ENCODE assay signal across 8 mouse cellular contexts in the genomic region with DNA sequence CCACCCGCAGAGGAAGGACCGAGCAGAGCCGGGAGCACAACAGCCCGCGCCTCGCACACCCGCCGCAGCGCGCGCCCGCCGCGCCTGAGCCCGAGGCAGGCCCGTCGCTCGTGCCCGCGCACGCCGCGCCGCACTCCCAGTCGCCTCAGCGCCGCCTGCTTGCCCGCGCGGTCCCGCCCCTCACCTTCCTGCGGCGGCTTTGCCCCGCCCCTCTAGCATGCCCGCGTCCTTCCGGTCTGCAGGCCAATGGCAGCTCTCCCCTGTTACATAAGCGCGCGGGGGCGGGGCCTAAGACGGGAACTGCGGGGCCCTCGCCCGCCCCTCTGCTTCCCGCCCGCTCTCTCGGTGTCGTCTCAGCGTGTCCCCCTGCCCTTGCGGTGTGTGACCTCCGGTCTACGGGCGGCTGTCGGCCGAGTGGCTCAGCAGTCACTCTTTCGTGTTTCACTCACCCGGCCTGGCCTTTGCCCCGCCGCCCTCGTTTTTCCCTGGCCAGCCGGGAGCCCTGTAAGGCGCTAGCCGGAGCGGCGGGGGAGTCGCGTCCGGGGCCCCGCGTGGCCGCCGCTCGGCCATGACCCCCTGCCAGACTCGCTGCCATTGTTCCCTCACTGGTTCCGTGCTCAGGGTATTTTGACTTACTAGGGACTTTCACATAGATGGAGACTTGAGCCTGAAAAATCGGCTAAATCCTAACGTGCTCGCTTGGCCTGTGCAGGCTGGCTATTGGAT. TPM values are rescaled to one million over a fixed set of nuclear protein-coding genes. Genes with fewer than 3 reads are reported as not detected.
A peak's percentile ranks its signal among the peaks of the same experiment; 100 is the strongest.
DNase-seq lines count a peak whose midpoint lies in the region; ATAC-seq and TF ChIP-seq lines count a peak whose summit lies in the region.

A gene (minus strand): TSS at position 541 of the 726 bp plus-strand sequence.

- H3K27me3 ChIP-seq in embryonic facial prominence, embryonic 15.5 days, result no peaks in the 10 kb centered on the region
- no peaks in the 10 kb centered on the region for H3K27me3 ChIP-seq in kidney, embryonic 14.5 days (ENCODE audit: control insufficient read depth, insufficient read depth, low read length)
- H3K27me3 ChIP-seq in limb, embryonic 15.5 days, result no peaks in the 10 kb centered on the region

- H3K9ac ChIP-seq in embryonic facial prominence, embryonic 15.5 days, result peak within 1 kb of the TSS; percentile 98
- H3K9ac ChIP-seq in kidney, embryonic 14.5 days (ENCODE audit: low read depth, low read length), result peak within 1 kb of the TSS; percentile 96
- peak within 1 kb of the TSS; percentile 98 for H3K9ac ChIP-seq in limb, embryonic 15.5 days

- no peaks in the 10 kb centered on the region for H3K9me3 ChIP-seq in embryonic facial prominence, embryonic 15.5 days (replicated peaks)
- H3K9me3 ChIP-seq in kidney, embryonic 14.5 days (ENCODE audit: control insufficient read depth, low read length), result no peaks in the 10 kb centered on the region
- no peaks in the 10 kb centered on the region for H3K9me3 ChIP-seq in limb, embryonic 15.5 days

- H3K4me2 ChIP-seq in embryonic facial prominence, embryonic 15.5 days (replicated peaks), result peak within 1 kb of the TSS; percentile 56
- peak within 1 kb of the TSS; percentile 54 for H3K4me2 ChIP-seq in kidney, embryonic 14.5 days (replicated peaks; ENCODE audit: low read depth, low read length)
- peak within 1 kb of the TSS; percentile 50 for H3K4me2 ChIP-seq in limb, embryonic 15.5 days

- no peak for TF ChIP-seq CTCF in bone marrow, adult 2 months (IDR thresholded peaks at IDR 0.05; ENCODE audit: control insufficient read depth, insufficient read depth, low read length)

- peak within 1 kb of the TSS; percentile 100 for H3K4me3 ChIP-seq in bone marrow, adult 2 months (replicated peaks; ENCODE audit: control insufficient read depth, low read depth, low read length)
- H3K4me3 ChIP-seq in embryonic facial prominence, embryonic 15.5 days (replicated peaks), result peak within 1 kb of the TSS; percentile 89
- H3K4me3 ChIP-seq in kidney, embryonic 14.5 days (ENCODE audit: low read length), result peak within 1 kb of the TSS; percentile 86
- peak within 1 kb of the TSS; percentile 97 for H3K4me3 ChIP-seq in limb, embryonic 15.5 days

- peak within 1 kb of the TSS; percentile 98 for H3K27ac ChIP-seq in bone marrow, adult 2 months (ENCODE audit: control insufficient read depth, insufficient read depth, low read depth, low read length, poor library complexity)
- H3K27ac ChIP-seq in embryonic facial prominence, embryonic 15.5 days (replicated peaks), result peak within 1 kb of the TSS; percentile 98
- H3K27ac ChIP-seq in kidney, embryonic 14.5 days (ENCODE audit: low read depth, low read length), result peak within 1 kb of the TSS; percentile 95
- peak within 1 kb of the TSS; percentile 96 for H3K27ac ChIP-seq in limb, embryonic 15.5 days

- peak; percentile 97 for DNase-seq in 416B (ENCODE audit: low read depth)
- DNase-seq in heart, adult 9 months (ENCODE audit: low spot score in 2 of 2), result peak; percentile 99
- peak; percentile 94 to 95 for DNase-seq in monocyte, adult 2 months (ENCODE audit: low read depth in 1 of 2, low spot score in 2 of 2)
- DNase-seq in spleen, postnatal 36 days (ENCODE audit: low spot score in 2 of 2), result peak; percentile 99

- peak; percentile 80 for TF ChIP-seq POLR2A in bone marrow, adult 2 months (IDR thresholded peaks at IDR 0.05; ENCODE audit: borderline replicate concordance, control insufficient read depth, low read depth, low read length)

- under 1% methylated on average over 77 of the region's 79 CpGs for WGBS in bone marrow, adult 2 months
- 1% methylated on average over 74 of the region's 79 CpGs for WGBS in embryonic facial prominence, embryonic 15.5 days
- under 1% methylated on average over 47 of the region's 79 CpGs for WGBS in kidney, embryonic 14.5 days
- under 1% methylated on average over 63 of the region's 79 CpGs for whole genome bisulfite sequencing in limb, embryonic 15.5 days

- peaks cover 4% of the 10 kb centered on the region; the same call in 1 of the 2 replicates for H3K4me1 ChIP-seq in bone marrow, adult 2 months (ENCODE audit: control insufficient read depth, insufficient read depth, low read length)
- peaks cover 14% of the 10 kb centered on the region; the same call in 1 of the 2 replicates for H3K4me1 ChIP-seq in embryonic facial prominence, embryonic 15.5 days
- H3K4me1 ChIP-seq in kidney, embryonic 14.5 days (ENCODE audit: control insufficient read depth, insufficient read depth, low read length), result peaks cover 13% of the 10 kb centered on the region
- H3K4me1 ChIP-seq in limb, embryonic 15.5 days, result peaks cover 12% of the 10 kb centered on the region

- H3K36me3 ChIP-seq in embryonic facial prominence, embryonic 15.5 days, result peaks cover 9% of the 10 kb centered on the region
- peaks cover 11% of the 10 kb centered on the region for H3K36me3 ChIP-seq in kidney, embryonic 14.5 days (ENCODE audit: control insufficient read depth, insufficient read depth, low read length)
- peaks cover 14% of the 10 kb centered on the region for H3K36me3 ChIP-seq in limb, embryonic 15.5 days

- peak; percentile 99 for ATAC-seq in embryonic facial prominence, embryonic 15.5 days (ENCODE audit: insufficient number of reproducible peaks, low FRiP score, low TSS enrichment, low read depth)
- ATAC-seq in kidney, embryonic 14.5 days (ENCODE audit: low FRiP score, low TSS enrichment), result peak; percentile 99
- ATAC-seq in limb, embryonic 15.5 days (ENCODE audit: insufficient number of reproducible peaks, low FRiP score, low TSS enrichment, low read depth), result peak; percentile 100

RNA-seq across cellular contexts. Expression of the gene that starts here (rescaled TPM):
- polyA plus RNA-seq in bone marrow, adult 2 months (2011; ENCODE audit: insufficient read depth, insufficient read length, low replicate concordance, missing spikeins), result 36.3 and 63.7 TPM in 2 replicates
- 444 and 464 TPM in 2 replicates for polyA plus RNA-seq in embryonic facial prominence, embryonic 15.5 days (2015; fragmentation: Nextera tagmentation; extraction: Ambion mirVana)
- 344 and 424 TPM in 2 replicates for polyA plus RNA-seq in kidney, embryonic 14.5 days (2014; fragmentation: Nextera tagmentation; extraction: Ambion mirVana)
- 515 and 536 TPM in 2 replicates for polyA plus RNA-seq in limb, embryonic 15.5 days (2015; fragmentation: Nextera tagmentation; extraction: Ambion mirVana)

Comparison
In these comparisons a context has a peak if more than half of its experiments do, and no peak if none do; other contexts are left out.
1. Peak in every context shown above with its lines: DNase-seq, ATAC-seq, H3K4me3 ChIP-seq and H3K27ac ChIP-seq.